Mouse (Mus musculus): ENCODE measurements around the gene Mrps9.

The Mrps9 gene

GRCm38 (mm10) chr1:42906696-42907095, 55.7 kb downstream of the Mrps9 start:
- DNase-seq (ENCODE audit: low spot score), result no peak

- no peak for DNase-seq (ENCODE audit: low spot score)
Measured at GRCm38 (mm10) chr1:42907153-42907552, 56.1 kb downstream of the Mrps9 start.

DNA sequence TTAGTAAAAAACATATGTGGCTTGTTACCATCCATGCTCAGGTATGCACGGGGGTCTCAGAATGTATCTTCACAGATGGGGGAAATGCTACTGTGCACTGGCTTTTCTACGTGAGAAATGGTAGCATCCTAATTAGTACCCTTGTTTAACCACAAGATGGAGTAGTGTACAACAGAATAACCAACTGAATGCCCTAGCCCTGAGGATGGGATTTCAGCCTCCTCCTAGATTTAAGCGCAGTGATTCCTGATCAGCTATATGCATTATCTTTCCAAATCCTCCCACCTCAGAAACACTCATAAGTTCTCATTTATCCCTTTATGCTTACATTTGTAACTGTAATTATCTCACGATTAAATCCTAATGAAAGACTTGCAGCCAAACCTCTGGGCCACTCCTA, 64.0 kb downstream of the Mrps9 start:
- DNase-seq (ENCODE audit: low spot score), result no peak

GRCm38 (mm10) chr1:42916719-42917118, 65.7 kb downstream of the Mrps9 start:
- no peak for DNase-seq (ENCODE audit: low spot score)

DNA sequence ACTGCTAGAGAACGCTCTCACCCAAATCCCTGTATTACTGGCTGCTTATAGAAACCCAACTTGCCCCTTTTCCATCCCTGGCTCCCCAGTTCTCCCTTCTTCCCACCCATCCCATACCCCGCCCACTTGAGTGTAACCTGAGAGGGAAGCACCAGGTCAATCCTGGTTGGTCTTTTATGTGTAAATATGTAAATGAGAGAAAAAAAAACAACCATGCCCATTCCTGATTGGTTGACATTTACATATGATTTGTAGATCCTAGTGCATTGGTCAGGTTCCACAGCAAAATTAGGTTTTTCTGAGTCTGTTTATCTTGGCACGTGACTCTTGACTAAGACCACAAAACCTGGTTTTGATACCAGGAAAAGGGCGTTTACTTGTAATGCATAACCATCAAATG, 66.9 kb downstream of the Mrps9 start:
- no peak for DNase-seq (ENCODE audit: low spot score)

GRCm38 (mm10) chr1:42923924-42924323, 72.9 kb downstream of the Mrps9 start:
- DNase-seq (ENCODE audit: low spot score), result no peak

DNA sequence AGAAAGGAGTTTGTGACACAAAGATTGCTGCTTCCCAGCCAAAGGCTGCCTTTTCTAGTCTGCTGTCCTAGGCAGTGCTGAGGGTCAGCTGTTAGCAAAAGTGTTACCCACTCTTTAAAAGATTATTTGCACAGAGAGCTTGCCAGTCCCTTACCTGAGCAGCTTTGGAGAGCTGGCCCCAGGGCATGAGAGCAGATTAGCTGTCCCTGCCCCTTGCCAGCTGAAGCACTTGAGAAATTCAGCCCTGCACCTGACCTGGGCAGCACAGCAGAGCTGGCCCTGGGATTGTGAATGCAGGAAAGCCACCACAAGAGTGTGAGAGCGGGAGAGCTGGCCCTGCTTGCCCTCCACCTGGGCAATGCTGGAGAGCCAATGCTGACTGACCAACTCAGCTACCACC, 82.6 kb downstream of the Mrps9 start:
- DNase-seq (ENCODE audit: low spot score), result no peak

DNA sequence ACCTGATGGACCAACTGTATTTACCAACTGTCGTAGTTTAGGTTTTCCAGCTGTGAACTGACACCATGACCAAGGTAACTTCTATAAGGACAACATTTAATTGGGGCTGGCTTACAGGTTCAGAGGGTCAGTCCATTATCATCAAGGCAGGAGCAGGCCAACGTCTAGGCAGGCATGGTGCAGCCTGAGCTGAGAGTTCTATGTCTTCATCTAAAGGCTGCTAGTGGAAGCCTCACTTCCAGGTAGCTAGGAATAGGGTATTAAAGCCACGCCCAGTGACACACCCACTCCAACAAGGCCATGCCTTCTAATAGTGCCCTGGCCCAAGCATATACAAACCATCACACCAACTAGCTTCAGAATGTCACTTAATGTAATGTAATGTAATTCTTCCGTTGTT, 97.5 kb downstream of the Mrps9 start:
- DNase-seq (ENCODE audit: low spot score), result no peak

- DNase-seq (ENCODE audit: low spot score), result no peak
Measured at GRCm38 (mm10) chr1:42952734-42953481, 101.9 kb downstream of the Mrps9 start, which contains the start of gene Gpr45. Gpr45 (plus strand) TSS chr1:42952872.

GRCm38 (mm10) chr1:42953482-42953822, 102.4 kb downstream of the Mrps9 start:
- no peak for DNase-seq (ENCODE audit: low spot score)

Measured in urinary bladder, postnatal 14 days (tissue).